In genomic region chr9:46632576-46632975, GRCm38 (mm10) we compare ENCODE assay signal across 11 mouse cellular contexts.
DNase-seq lines count a peak whose midpoint lies in the region; ATAC-seq and TF ChIP-seq lines count a peak whose summit lies in the region.
"Had no signal": no experiment of that assay in that cellular context is flagged by ENCODE, and none has a peak within 500 bp of the region (broad histone marks: within the 10 kb centered on the region; RNA-seq: fewer than 3 reads in every experiment).

No protein-coding gene starts in this region.

- H3K4me2 ChIP-seq in forebrain, postnatal 0 days (ENCODE audit: low read depth), result no peak overlapping the region
- no peak overlapping the region for H3K4me2 ChIP-seq in forebrain, embryonic 11.5 days (ENCODE audit: low read depth, low read length, severe bottlenecking)
- H3K4me2 ChIP-seq in intestine, embryonic 16.5 days (ENCODE audit: low read depth, low read length), result no peak overlapping the region

- no peaks in the 10 kb centered on the region for H3K9me3 ChIP-seq in forebrain, postnatal 0 days (ENCODE audit: low read length)
- no peaks in the 10 kb centered on the region for H3K9me3 ChIP-seq in forebrain, embryonic 11.5 days (ENCODE audit: control insufficient read depth, low read length)
- no peaks in the 10 kb centered on the region for H3K9me3 ChIP-seq in intestine, embryonic 16.5 days (ENCODE audit: control insufficient read depth, low read length)

- no peak for TF ChIP-seq CTCF in forebrain, postnatal 0 days (IDR thresholded peaks at IDR 0.05; ENCODE audit: low read depth)

- no peak overlapping the region for H3K9ac ChIP-seq in forebrain, postnatal 0 days
- H3K9ac ChIP-seq in forebrain, embryonic 11.5 days (ENCODE audit: low read length), result no peak overlapping the region
- H3K9ac ChIP-seq in intestine, embryonic 16.5 days (ENCODE audit: low read depth, low read length), result no peak overlapping the region
- H3K9ac ChIP-seq: liver, embryonic 14.5 days had no signal

- H3K27me3 ChIP-seq in forebrain, postnatal 0 days (ENCODE audit: insufficient read depth, low read length), result no peaks in the 10 kb centered on the region
- H3K27me3 ChIP-seq in forebrain, embryonic 11.5 days (ENCODE audit: control insufficient read depth, insufficient read depth, low read length), result no peaks in the 10 kb centered on the region
- H3K27me3 ChIP-seq in intestine, embryonic 16.5 days (replicated peaks; ENCODE audit: control insufficient read depth, insufficient read depth, low read length), result no peaks in the 10 kb centered on the region

- whole genome bisulfite sequencing in forebrain, postnatal 0 days, result 33% methylated on average over 10 of the region's 10 CpGs
- whole genome bisulfite sequencing in forebrain, embryonic 11.5 days, result 81% methylated on average over 10 of the region's 10 CpGs
- 78% methylated on average over 10 of the region's 10 CpGs for WGBS in intestine, embryonic 16.5 days

- H3K4me1 ChIP-seq in forebrain, postnatal 0 days (ENCODE audit: insufficient read depth), result no peaks in the 10 kb centered on the region
- no peaks in the 10 kb centered on the region for H3K4me1 ChIP-seq in forebrain, embryonic 11.5 days (replicated peaks; ENCODE audit: control insufficient read depth, insufficient read depth, low read length)
- H3K4me1 ChIP-seq in intestine, embryonic 16.5 days (ENCODE audit: control insufficient read depth, insufficient read depth, low read length), result no peaks in the 10 kb centered on the region

- DNase-seq in forebrain, postnatal 0 days, result peak; percentile 73
- DNase-seq in forebrain, embryonic 11.5 days (ENCODE audit: low spot score), result no peak
- peak; percentile 83 for DNase-seq in cerebellum, adult 9-11 months
- DNase-seq in layer of hippocampus, adult 8-10 months (ENCODE audit: low spot score in 2 of 2), result peak; percentile 80 to 81
- peak; percentile 83 for DNase-seq in right cerebral cortex, adult 18-20 months
- no peak for DNase-seq in c-Kit-positive CD71-positive TER-119-positive erythroid progenitor cells, embryonic 14.5 days (ENCODE audit: low spot score)
- no peak for DNase-seq in adrenal gland, adult 18-20 months (ENCODE audit: low spot score in 2 of 2)
- DNase-seq: B cell, adult 2 months had no signal

- no peak overlapping the region for H3K4me3 ChIP-seq in forebrain, postnatal 0 days (ENCODE audit: low read depth, low read length)
- H3K4me3 ChIP-seq in forebrain, embryonic 11.5 days (ENCODE audit: low read depth, low read length), result no peak overlapping the region
- no peak overlapping the region for H3K4me3 ChIP-seq in intestine, embryonic 16.5 days (ENCODE audit: low read length)

- peak; percentile 65 for ATAC-seq in forebrain, postnatal 0 days
- ATAC-seq in forebrain, embryonic 11.5 days (replicated peaks; ENCODE audit: low FRiP score), result no peak
- no peak for ATAC-seq in intestine, embryonic 16.5 days
- ATAC-seq: midbrain, embryonic 16.5 days had no signal

- H3K36me3 ChIP-seq in forebrain, postnatal 0 days (ENCODE audit: insufficient read depth), result no peaks in the 10 kb centered on the region
- no peaks in the 10 kb centered on the region for H3K36me3 ChIP-seq in forebrain, embryonic 11.5 days (ENCODE audit: control insufficient read depth, insufficient read depth, low read length)
- no peaks in the 10 kb centered on the region for H3K36me3 ChIP-seq in intestine, embryonic 16.5 days (ENCODE audit: control insufficient read depth, insufficient read depth, low read length)

- no peak overlapping the region for H3K27ac ChIP-seq in forebrain, postnatal 0 days (ENCODE audit: low read depth, low read length)
- no peak overlapping the region for H3K27ac ChIP-seq in forebrain, embryonic 11.5 days (ENCODE audit: low read depth, low read length)
- no peak overlapping the region for H3K27ac ChIP-seq in intestine, embryonic 16.5 days (ENCODE audit: low read length)
- H3K27ac ChIP-seq: liver, embryonic 14.5 days had no signal

Comparison
In these comparisons a context has a peak if more than half of its experiments do, and no peak if none do; other contexts are left out.
1. DNase-seq: peak in forebrain, postnatal 0 days (single experiment), cerebellum, adult 9-11 months (single experiment), layer of hippocampus, adult 8-10 months (2 of 2) and right cerebral cortex, adult 18-20 months (single experiment); none in forebrain, embryonic 11.5 days (single experiment), c-Kit-positive CD71-positive TER-119-positive erythroid progenitor cells, embryonic 14.5 days (single experiment) and adrenal gland, adult 18-20 months (0 of 2).